Mouse (Mus musculus) forebrain, embryonic 12.5 days (tissue): ENCODE measurements at regions not wholly inside any gene's neighbourhood (a gene's known extent, or its start where the extent isn't known, plus 50 kb on each side); places are given as distances from the start of the nearest gene placed in this dataset.
A peak's percentile ranks its signal among the peaks of the same experiment; 100 is the strongest.

ENCODE experiments used
- ATAC-seq: fragments of 200-750 bp; cut with Nextera tagmentation; 2 replicates; pipeline ENCODE4 v1.8.0; 2017; ENCODE audit warnings: moderate TSS enrichment; ENCODE audit not compliant: low FRiP score
- H3K27ac ChIP-seq: fragments of 300-500 bp; sonication (generic); 2 replicates; pipeline ENCODE4 v1.5.1; 2016; ENCODE audit warnings: mild to moderate bottlenecking
- H3K27me3 ChIP-seq: fragments of 300-500 bp; sonication (generic); 2 replicates; pipeline ENCODE4 v1.6.1; 2016; ENCODE audit warnings: mild to moderate bottlenecking
- H3K36me3 ChIP-seq: fragments of 300-500 bp; sonication (generic); replicated peaks from 2 replicates; pipeline ENCODE4 v1.6.1; 2016; ENCODE audit warnings: mild to moderate bottlenecking
- H3K4me1 ChIP-seq: fragments of 300-500 bp; sonication (generic); 2 replicates; pipeline ENCODE4 v1.6.1; 2016
- H3K4me2 ChIP-seq: fragments of 300-500 bp; sonication (generic); 2 replicates; pipeline ENCODE4 v1.6.1; 2016; ENCODE audit warnings: mild to moderate bottlenecking, moderate library complexity
- H3K4me3 ChIP-seq: fragments of 300-500 bp; sonication (generic); replicated peaks from 2 replicates; pipeline ENCODE4 v1.5.1; 2016; ENCODE audit warnings: mild to moderate bottlenecking
- H3K9ac ChIP-seq: fragments of 300-500 bp; sonication (generic); 2 replicates; pipeline ENCODE4 v1.6.1; 2016; ENCODE audit warnings: mild to moderate bottlenecking
- H3K9me3 ChIP-seq: fragments of 300-500 bp; sonication (generic); 2 replicates; pipeline ENCODE4 v1.6.1; 2016
- WGBS: fragments of 180-500 bp; shearing (Covaris S2); methylation state at CpG from one replicate; pipeline ENCODE4 v1.1.7; 2016; 5-methylcytosine and 5-hydroxymethylcytosine counted together

GRCm38 (mm10) chr12:78100756-78101155 is 93.3 kb upstream of the Gm6657 start:
- Histone ChIP-seq H3K27ac (no peak overlapping the region), H3K9ac (no peak overlapping the region), H3K4me1 (no peaks in the 10 kb centered on the region; the same call in 1 of the 2 replicates), H3K36me3 (no peaks in the 10 kb centered on the region), H3K4me3 (no peak overlapping the region), H3K4me2 (no peak overlapping the region), H3K9me3 (no peaks in the 10 kb centered on the region), H3K27me3 (no peaks in the 10 kb centered on the region)
- no peak for ATAC-seq
- WGBS, result 94% methylated on average over 3 of the region's 3 CpGs

GRCm38 (mm10) chr12:78109931-78110330 is 84.1 kb upstream of the Gm6657 start:
- no peak overlapping the region for H3K9ac ChIP-seq
- H3K27me3 ChIP-seq, result no peaks in the 10 kb centered on the region
- WGBS, result 89% methylated on average over 1 of the region's 1 CpGs
- no peak overlapping the region for H3K4me3 ChIP-seq
- H3K4me2 ChIP-seq, result no peak overlapping the region
- ATAC-seq, result no peak
- no peaks in the 10 kb centered on the region for H3K4me1 ChIP-seq
- H3K27ac ChIP-seq, result no peak overlapping the region
- H3K9me3 ChIP-seq, result no peaks in the 10 kb centered on the region
- no peaks in the 10 kb centered on the region for H3K36me3 ChIP-seq

- no peak overlapping the region for H3K27ac ChIP-seq
- no peak overlapping the region for H3K9ac ChIP-seq
- ATAC-seq, result no peak
- H3K4me3 ChIP-seq, result no peak overlapping the region
- H3K4me2 ChIP-seq, result no peak overlapping the region
- no peaks in the 10 kb centered on the region for H3K27me3 ChIP-seq
- 96% methylated on average over 1 of the region's 1 CpGs for WGBS
- no peaks in the 10 kb centered on the region for H3K9me3 ChIP-seq
- H3K36me3 ChIP-seq, result no peaks in the 10 kb centered on the region
- H3K4me1 ChIP-seq, result no peaks in the 10 kb centered on the region
Measured at GRCm38 (mm10) chr12:78118131-78118530, 75.9 kb upstream of the Gm6657 start.

- no peak overlapping the region for H3K4me3 ChIP-seq
- no peaks in the 10 kb centered on the region for H3K36me3 ChIP-seq
- no peak for ATAC-seq
- H3K4me1 ChIP-seq, result no peaks in the 10 kb centered on the region
- no peak overlapping the region for H3K27ac ChIP-seq
- no peak overlapping the region for H3K4me2 ChIP-seq
- no peaks in the 10 kb centered on the region for H3K27me3 ChIP-seq
- no peaks in the 10 kb centered on the region for H3K9me3 ChIP-seq
- no peak overlapping the region for H3K9ac ChIP-seq
- 85% methylated on average over 2 of the region's 2 CpGs for WGBS
Measured at GRCm38 (mm10) chr12:78119246-78119645, 74.8 kb upstream of the Gm6657 start.

- Histone ChIP-seq H3K36me3 (no peaks in the 10 kb centered on the region), H3K27ac (no peak overlapping the region), H3K9ac (no peak overlapping the region), H3K4me1 (no peaks in the 10 kb centered on the region), H3K9me3 (no peaks in the 10 kb centered on the region), H3K27me3 (no peaks in the 10 kb centered on the region), H3K4me3 (no peak overlapping the region), H3K4me2 (no peak overlapping the region)
- 82% methylated on average over 5 of the region's 5 CpGs for WGBS
- no peak for ATAC-seq
Measured at GRCm38 (mm10) chr12:78119855-78120254, 74.2 kb upstream of the Gm6657 start.

GRCm38 (mm10) chr12:78129130-78129845 is 64.8 kb upstream of the Gm6657 start:
- Histone ChIP-seq H3K27ac (peak overlapping the region; percentile 36; the same call in 1 of the 2 replicates), H3K36me3 (no peaks in the 10 kb centered on the region), H3K9me3 (no peaks in the 10 kb centered on the region), H3K4me3 (no peak overlapping the region), H3K4me1 (no peaks in the 10 kb centered on the region), H3K27me3 (no peaks in the 10 kb centered on the region), H3K4me2 (no peak overlapping the region), H3K9ac (no peak overlapping the region)
- no peak for ATAC-seq
- WGBS, result 80% methylated on average over 5 of the region's 5 CpGs

GRCm38 (mm10) chr12:78132016-78132797 is 61.8 kb upstream of the Gm6657 start:
- Histone ChIP-seq H3K27me3 (no peaks in the 10 kb centered on the region), H3K27ac (no peak overlapping the region), H3K36me3 (no peaks in the 10 kb centered on the region), H3K9me3 (no peaks in the 10 kb centered on the region), H3K4me3 (no peak overlapping the region), H3K4me1 (no peaks in the 10 kb centered on the region), H3K9ac (no peak overlapping the region), H3K4me2 (no peak overlapping the region)
- ATAC-seq, result no peak
- WGBS, result 75% methylated on average over 8 of the region's 8 CpGs

- no peak overlapping the region for H3K4me2 ChIP-seq
- no peak overlapping the region for H3K4me3 ChIP-seq
- no peaks in the 10 kb centered on the region for H3K9me3 ChIP-seq
- H3K36me3 ChIP-seq, result no peaks in the 10 kb centered on the region
- H3K9ac ChIP-seq, result no peak overlapping the region
- no peaks in the 10 kb centered on the region for H3K27me3 ChIP-seq
- no peak overlapping the region for H3K27ac ChIP-seq
- WGBS, result 74% methylated on average over 9 of the region's 9 CpGs
- H3K4me1 ChIP-seq, result no peaks in the 10 kb centered on the region
- no peak for ATAC-seq
Measured at GRCm38 (mm10) chr12:78133341-78133740, 60.7 kb upstream of the Gm6657 start.

- Histone ChIP-seq H3K9ac (no peak overlapping the region), H3K4me2 (no peak overlapping the region), H3K9me3 (no peaks in the 10 kb centered on the region), H3K27ac (no peak overlapping the region), H3K4me1 (no peaks in the 10 kb centered on the region), H3K27me3 (no peaks in the 10 kb centered on the region), H3K36me3 (no peaks in the 10 kb centered on the region), H3K4me3 (no peak overlapping the region)
- no peak for ATAC-seq
- WGBS, result 57% methylated on average over 4 of the region's 4 CpGs
Measured at GRCm38 (mm10) chr12:78133984-78134383, 60.1 kb upstream of the Gm6657 start.

- Histone ChIP-seq H3K4me3 (no peak overlapping the region), H3K27ac (no peak overlapping the region), H3K27me3 (no peaks in the 10 kb centered on the region), H3K9me3 (no peaks in the 10 kb centered on the region), H3K4me2 (no peak overlapping the region), H3K4me1 (no peaks in the 10 kb centered on the region), H3K36me3 (no peaks in the 10 kb centered on the region), H3K9ac (no peak overlapping the region)
- no peak for ATAC-seq
- WGBS, result 68% methylated on average over 3 of the region's 3 CpGs
Measured at GRCm38 (mm10) chr12:78137196-78137595, 56.8 kb upstream of the Gm6657 start.

- ATAC-seq, result no peak
- Histone ChIP-seq H3K4me3 (no peak overlapping the region), H3K36me3 (no peaks in the 10 kb centered on the region), H3K9me3 (no peaks in the 10 kb centered on the region), H3K9ac (no peak overlapping the region), H3K4me2 (no peak overlapping the region), H3K4me1 (no peaks in the 10 kb centered on the region), H3K27ac (no peak overlapping the region), H3K27me3 (no peaks in the 10 kb centered on the region)
- 81% methylated on average over 1 of the region's 1 CpGs for WGBS
Measured at GRCm38 (mm10) chr12:78138467-78138866, 55.6 kb upstream of the Gm6657 start.
